Mouse (Mus musculus): ENCODE data around the gene Slc11a2. TPM values are rescaled to one million over a fixed set of nuclear protein-coding genes. Genes with fewer than 3 reads are reported as not detected.
A peak's percentile ranks its signal among the peaks of the same experiment; 100 is the strongest.

Gene Slc11a2
- 10 to 100 TPM; 45.0 to 46.7 TPM for total RNA-seq (2021)

GRCm38 (mm10) chr15:100424396-100425122, at the start of gene Slc11a2:
Slc11a2 (minus strand) TSS chr15:100425072.
- intact Hi-C loops (cut with DNase I), result no loop called here
- DNase-seq, result no peak

DNA sequence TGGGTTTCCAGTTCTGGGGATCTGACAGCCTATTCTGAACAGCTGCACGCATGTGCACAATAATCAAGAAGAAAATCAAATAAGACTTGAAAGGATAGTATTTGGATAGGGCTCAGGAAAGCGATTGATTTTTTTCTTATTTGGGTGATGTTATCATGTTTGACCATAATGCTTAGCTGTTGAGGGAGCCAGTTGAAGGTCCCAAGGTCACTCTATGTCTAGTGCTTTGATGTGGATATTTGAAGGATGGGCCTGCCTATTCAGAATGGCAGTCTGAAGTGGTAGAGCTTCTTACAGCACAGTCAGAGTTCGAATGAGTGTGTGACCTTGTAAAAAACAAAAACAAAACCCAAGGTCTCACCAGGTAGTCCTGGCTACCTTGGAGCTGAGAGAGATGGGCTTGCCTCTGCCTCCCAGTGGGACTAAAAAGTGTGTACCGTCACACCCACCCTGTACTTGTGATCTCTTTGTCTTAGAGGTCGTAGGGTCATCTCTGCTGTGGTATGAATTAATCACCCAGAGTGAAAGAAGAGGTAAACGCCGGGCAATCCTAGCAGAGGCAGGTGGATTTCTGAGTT, 49.1 kb upstream of the Slc11a2 start:
- DNase-seq, result no peak
- intact Hi-C loops (cut with DNase I), result no loop called here

DNA sequence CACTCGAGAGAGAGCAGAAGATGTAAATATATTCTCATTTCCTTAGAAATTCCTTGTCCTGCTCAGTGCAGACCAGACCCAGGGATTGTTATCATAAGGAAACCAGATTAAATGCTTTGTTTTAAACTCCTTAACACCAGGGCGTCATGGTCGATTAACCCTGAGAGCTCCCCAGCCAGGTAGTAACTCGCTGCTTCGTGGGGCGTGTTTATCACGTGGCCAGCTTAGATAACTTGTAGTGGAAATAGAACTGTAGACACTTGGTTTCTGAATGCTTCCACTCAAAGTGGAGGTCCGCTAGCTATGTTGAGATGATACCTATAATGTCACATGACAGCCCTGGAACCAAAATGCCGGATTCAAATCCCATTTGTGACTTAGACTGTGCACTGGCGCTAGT, 45.2 kb upstream of the Slc11a2 start:
- DNase-seq, result no peak
- intact Hi-C loops (cut with DNase I), result no loop called here

GRCm38 (mm10) chr15:100469189-100469545, 44.3 kb upstream of the Slc11a2 start:
- no peak for DNase-seq
- intact Hi-C loops (cut with DNase I), result loop anchor here (1.0 to 5.0 kb wide), 3 partner anchors 25 to 213 kb away; no protein-coding TSS in a partner anchor

DNA sequence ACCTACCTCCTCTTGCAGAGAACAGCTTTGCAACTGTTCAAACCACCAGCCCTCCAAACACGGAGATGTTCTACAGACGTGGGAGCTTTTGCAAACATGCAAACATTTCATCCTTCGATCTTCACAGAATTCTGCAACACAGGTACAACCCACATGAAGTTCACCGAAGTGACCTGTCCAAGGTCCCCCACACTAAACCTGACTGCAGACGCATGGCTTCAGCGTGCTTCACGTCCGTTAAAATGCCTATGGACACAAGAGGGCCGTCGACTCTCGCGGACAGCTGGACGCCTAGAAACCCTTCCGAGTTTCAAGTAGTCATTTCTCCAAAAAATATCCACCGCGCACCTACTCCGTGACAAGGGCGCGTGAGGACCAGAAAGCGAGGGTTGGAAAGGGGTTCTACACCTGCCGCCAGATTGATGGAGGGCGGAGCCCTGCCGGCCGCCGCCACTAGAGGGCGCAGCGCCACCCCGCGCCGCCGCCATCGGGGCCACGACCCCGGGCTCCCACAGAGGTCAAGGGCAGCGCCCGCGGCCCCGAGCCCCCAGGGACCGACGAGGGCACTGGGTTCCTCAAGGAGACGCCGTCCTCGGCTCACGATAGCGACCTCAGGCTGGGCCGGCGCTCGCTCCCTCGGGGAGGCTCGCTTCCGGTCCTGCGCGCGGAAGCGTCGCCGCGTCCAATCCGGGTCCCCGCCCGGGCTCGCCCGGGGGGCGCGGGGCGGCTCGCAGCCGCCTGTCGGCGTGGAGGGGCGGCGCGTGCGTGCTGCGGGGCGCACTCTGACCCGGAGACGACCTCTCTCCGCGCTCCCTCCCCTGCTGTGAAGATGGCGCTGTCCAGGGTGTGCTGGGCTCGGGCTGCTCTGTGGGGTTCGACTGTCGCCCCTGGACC, 43.7 kb upstream of the Slc11a2 start, which contains the start of gene Letmd1:
Gene Letmd1 (plus strand): TSS at position 729 of the 894 bp plus-strand sequence.
- DNase-seq, result peak; percentile 90 to 92
- intact Hi-C loops (cut with DNase I), result loop anchor here (1.0 to 5.0 kb wide), 3 partner anchors 26 to 214 kb away; no protein-coding TSS in a partner anchor

DNA sequence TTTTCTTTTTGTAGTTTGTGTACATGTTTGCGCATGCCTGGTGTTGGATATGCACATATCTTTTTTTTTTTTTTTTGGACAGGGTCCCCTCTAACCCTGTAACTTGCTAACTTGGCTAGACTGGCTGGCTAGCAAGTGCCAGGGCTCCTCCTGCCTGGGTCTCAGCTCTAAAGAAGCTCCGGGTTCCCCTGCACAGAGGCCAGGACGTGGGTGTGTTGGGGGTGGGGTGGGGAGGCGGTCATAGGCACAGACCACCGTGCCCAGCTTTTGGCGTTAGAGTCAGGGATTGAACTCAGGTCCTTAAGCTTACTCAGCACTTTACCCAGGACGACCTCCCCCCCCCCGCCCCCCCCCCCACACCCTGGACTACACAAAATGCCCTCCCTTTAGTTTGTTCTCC, 42.9 kb upstream of the Slc11a2 start:
- no peak for DNase-seq
- intact Hi-C loops (cut with DNase I), result loop anchor here (5.0 kb wide), 2 partner anchors 145 to 215 kb away; no protein-coding TSS in a partner anchor

- no peak for DNase-seq
- intact Hi-C loops (cut with DNase I), result loop anchor here (5.0 kb wide), 2 partner anchors 147 to 217 kb away; no protein-coding TSS in a partner anchor
Measured at GRCm38 (mm10) chr15:100465432-100465831, 40.6 kb upstream of the Slc11a2 start.

- intact Hi-C loops (cut with DNase I), result loop anchor here (5.0 kb wide), 2 partner anchors 126 to 426 kb away; partner anchors contain the start of gene Dip2b
- DNase-seq, result peak; percentile 75 to 80
Measured at GRCm38 (mm10) chr15:100463712-100464111, 38.8 kb upstream of the Slc11a2 start.

- intact Hi-C loops (cut with DNase I), result loop anchor here (5.0 kb wide), 2 partner anchors 125 to 425 kb away; partner anchors contain the start of gene Dip2b
- DNase-seq, result no peak
Measured at GRCm38 (mm10) chr15:100462086-100462485, 37.2 kb upstream of the Slc11a2 start.

- intact Hi-C loops (cut with DNase I), result loop anchor here (5.0 kb wide), 2 partner anchors 124 to 424 kb away; partner anchors contain the start of gene Dip2b
- DNase-seq, result no peak
Measured at GRCm38 (mm10) chr15:100461646-100462045, 36.8 kb upstream of the Slc11a2 start.

DNA sequence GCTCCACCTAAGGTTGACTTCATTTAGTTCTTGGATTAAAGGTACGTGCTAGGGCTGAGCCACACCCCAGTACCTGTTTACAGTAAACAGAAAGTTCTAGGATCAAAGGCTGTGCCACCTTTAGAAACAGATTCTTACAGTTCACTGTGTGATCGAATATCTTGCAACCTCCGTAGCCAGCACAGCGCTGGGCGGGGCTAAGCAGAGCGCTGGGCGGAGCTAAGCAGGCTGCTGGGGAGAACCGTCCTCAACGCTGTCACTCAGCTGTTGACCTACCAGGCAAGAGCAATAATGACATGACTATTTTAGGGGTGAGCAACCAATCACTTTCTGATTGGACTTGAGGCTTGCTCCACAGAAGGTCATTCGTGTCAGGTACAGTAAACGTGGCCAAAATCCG, 36.1 kb upstream of the Slc11a2 start:
- no peak for DNase-seq
- intact Hi-C loops (cut with DNase I), result loop anchor here (5.0 kb wide), 2 partner anchors 124 to 424 kb away; partner anchors contain the start of gene Dip2b

DNA sequence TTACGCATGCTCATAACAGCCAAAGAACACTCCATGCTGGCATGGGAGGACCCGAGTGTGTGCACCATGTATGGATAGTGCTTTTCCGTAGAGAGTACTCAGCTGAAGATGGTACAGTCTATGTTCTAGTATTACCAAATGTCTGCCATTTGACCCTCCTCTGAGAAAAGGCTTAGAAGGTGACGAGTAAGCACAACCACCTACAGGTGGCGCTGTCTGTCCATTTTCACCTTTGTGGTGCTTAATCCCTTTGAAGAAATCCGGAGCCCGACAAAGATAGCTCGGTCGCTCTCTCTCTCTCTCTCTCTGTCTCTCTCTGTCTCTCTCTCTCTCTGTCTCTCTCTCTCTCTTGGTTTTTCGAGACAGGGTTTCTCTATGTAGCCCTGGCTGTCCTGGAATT, 33.2 kb upstream of the Slc11a2 start:
- intact Hi-C loops (cut with DNase I), result loop anchor here (5.0 kb wide), 1 partner anchor 436 kb away; no protein-coding TSS in a partner anchor
- peak; percentile 51 to 78 for DNase-seq

DNA sequence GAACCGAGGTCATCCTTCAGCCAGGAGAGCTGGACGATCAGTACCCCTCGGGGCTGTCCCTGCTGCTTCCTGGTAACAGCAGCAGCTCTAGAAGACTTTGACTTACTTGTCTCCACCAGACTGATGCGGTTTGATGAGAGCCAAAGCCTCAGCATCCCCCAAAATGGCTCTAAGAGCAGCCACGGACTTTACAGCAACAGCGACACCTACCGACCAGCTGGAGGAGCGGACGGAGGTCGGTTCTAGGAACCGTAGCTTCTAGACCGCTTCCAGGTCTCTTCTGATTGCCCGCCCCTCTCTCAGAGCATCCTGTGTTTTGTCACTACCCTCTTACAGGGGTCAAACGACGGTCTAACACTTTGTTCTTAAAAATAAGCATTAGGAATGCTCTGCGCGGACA, 32.5 kb upstream of the Slc11a2 start:
- intact Hi-C loops (cut with DNase I), result loop anchor here (5.0 kb wide), 1 partner anchor 435 kb away; no protein-coding TSS in a partner anchor
- peak; percentile 70 to 86 for DNase-seq

GRCm38 (mm10) chr15:100456356-100456991, 31.6 kb upstream of the Slc11a2 start:
- intact Hi-C loops (cut with DNase I), result loop anchor here (5.0 kb wide), 1 partner anchor 434 kb away; no protein-coding TSS in a partner anchor
- no peak for DNase-seq

DNA sequence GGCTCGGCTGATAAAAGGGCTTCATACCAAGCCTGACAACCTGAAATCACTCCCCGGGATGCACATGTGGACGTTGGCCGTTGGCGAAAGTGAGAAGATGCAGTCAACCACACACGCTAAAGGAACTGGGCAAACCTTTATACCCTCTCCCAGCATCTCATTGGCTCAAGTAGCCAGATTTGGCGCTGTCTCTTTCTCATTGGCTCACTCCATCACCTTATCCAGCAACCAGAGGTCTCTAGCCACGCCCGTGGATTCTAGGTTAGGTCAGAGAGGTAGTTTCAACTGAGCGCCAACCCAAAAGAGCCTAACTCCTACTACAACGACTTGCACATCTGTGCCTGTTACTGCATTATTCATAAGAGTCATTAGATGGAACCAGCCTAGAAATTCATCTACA, 27.6 kb upstream of the Slc11a2 start:
- intact Hi-C loops (cut with DNase I), result loop anchor here (5.0 kb wide), 1 partner anchor 50 kb away; no protein-coding TSS in a partner anchor
- DNase-seq, result no peak

- intact Hi-C loops (cut with DNase I), result loop anchor here (5.0 kb wide), 1 partner anchor 49 kb away; no protein-coding TSS in a partner anchor
- peak; percentile 62 to 70 for DNase-seq
Measured at GRCm38 (mm10) chr15:100451245-100451644, 26.4 kb upstream of the Slc11a2 start.

DNA sequence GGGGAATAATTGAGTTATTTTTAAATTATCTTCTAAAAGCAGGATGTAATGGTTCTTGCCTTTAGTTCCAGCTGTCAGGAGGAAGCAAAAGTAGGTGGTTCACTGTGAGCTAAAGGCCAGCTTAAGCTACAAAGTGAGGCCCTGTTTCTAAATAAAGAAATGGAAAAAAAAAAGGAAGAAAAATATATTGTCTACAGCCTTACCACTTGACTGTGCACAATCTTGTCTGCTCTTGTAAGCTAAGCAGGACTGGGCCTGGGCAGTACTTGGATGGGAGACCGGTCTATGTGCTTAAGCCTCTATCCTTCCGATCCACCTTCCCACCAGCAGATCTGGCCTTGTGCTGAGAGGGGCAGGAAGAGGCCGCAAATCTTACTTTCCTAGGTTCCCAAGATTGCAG, 24.6 kb upstream of the Slc11a2 start:
- intact Hi-C loops (cut with DNase I), result no loop called here
- DNase-seq, result no peak

DNA sequence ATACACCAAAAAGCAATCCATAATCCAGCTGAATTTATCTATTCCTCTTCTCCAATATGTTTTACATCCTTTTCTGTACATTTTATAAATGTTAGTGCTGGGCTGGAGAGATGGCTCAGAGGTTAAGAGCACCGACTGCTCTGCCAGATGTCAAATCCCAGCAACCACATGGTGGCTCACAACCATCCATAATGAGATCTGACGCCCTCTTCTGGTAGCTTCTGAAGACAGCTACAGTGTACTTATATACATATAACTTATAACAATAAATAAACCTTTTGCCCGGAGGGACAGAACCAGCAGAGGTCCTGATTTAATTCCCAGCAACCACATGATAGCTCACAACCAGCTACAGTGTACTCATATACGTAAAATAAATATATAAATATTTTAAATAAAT, 23.7 kb upstream of the Slc11a2 start:
- no peak for DNase-seq
- intact Hi-C loops (cut with DNase I), result no loop called here

- intact Hi-C loops (cut with DNase I), result no loop called here
Measured at GRCm38 (mm10) chr15:100446887-100447286, 22.0 kb upstream of the Slc11a2 start.

More at GRCm38 (mm10) chr15:100446887-100447286, 22.0 kb upstream of the Slc11a2 start:
- DNase-seq, result no peak

All from heart, postnatal 10 days (tissue).